Mouse (Mus musculus) intestine, embryonic 16.5 days (tissue): ENCODE results near the gene Ak3. TPM values are rescaled to one million over a fixed set of nuclear protein-coding genes. Genes with fewer than 3 reads are reported as not detected.

Experiments used
- ATAC-seq: fragments of 200-750 bp; cut with Nextera tagmentation; 2 replicates; pipeline ENCODE4 v1.8.0; 2017; ENCODE audit warnings: moderate TSS enrichment, moderate library complexity
- H3K27ac ChIP-seq: fragments of 300-500 bp; sonication (generic); 2 replicates; pipeline ENCODE4 v1.5.1; 2014; ENCODE audit warnings: mild to moderate bottlenecking, low read length
- H3K27me3 ChIP-seq: fragments of 300-500 bp; sonication (generic); replicated peaks from 2 replicates; pipeline ENCODE4 v1.6.1; 2014; ENCODE audit warnings: low read length, control low read depth, mixed read lengths; ENCODE audit not compliant: control insufficient read depth, insufficient read depth
- H3K36me3 ChIP-seq: fragments of 300-500 bp; sonication (generic); 2 replicates; pipeline ENCODE4 v1.6.1; 2014; ENCODE audit warnings: low read length, control low read depth; ENCODE audit not compliant: control insufficient read depth, insufficient read depth
- H3K4me1 ChIP-seq: fragments of 300-500 bp; sonication (generic); 2 replicates; pipeline ENCODE4 v1.6.1; 2014; ENCODE audit warnings: low read length, control low read depth, mixed read lengths; ENCODE audit not compliant: control insufficient read depth, insufficient read depth
- H3K4me2 ChIP-seq: fragments of 300-500 bp; sonication (generic); 2 replicates; pipeline ENCODE4 v1.6.1; 2014; ENCODE audit warnings: low read depth, low read length, control low read depth
- H3K4me3 ChIP-seq: fragments of 300-500 bp; sonication (generic); 2 replicates; pipeline ENCODE4 v1.5.1; 2014; ENCODE audit warnings: mild to moderate bottlenecking, low read length
- H3K9ac ChIP-seq: fragments of 300-500 bp; sonication (generic); 2 replicates; pipeline ENCODE4 v1.6.1; 2014; ENCODE audit warnings: low read depth, low read length
- H3K9me3 ChIP-seq: fragments of 300-500 bp; sonication (generic); 2 replicates; pipeline ENCODE4 v1.6.1; 2016; ENCODE audit warnings: low read length, control low read depth; ENCODE audit not compliant: control insufficient read depth
- WGBS: fragments of 180-500 bp; shearing (Covaris S2); extraction: QIAGEN DNeasy Blood & Tissue Kit; methylation state at CpG from one replicate; pipeline ENCODE4 v1.1.7; 2014; 5-methylcytosine and 5-hydroxymethylcytosine counted together
- polyA plus RNA-seq: library from polyadenylated mRNA; unstranded; fragments of >200 nt; fragmentation: Nextera tagmentation; extraction: Ambion mirVana; gene quantifications from 2 replicates; pipeline ENCODE4 v1.2.1, GENCODE M21; 2015

The Ak3 gene
- polyA plus RNA-seq, 1 experiment from 2014 or later, result 104 TPM

DNA sequence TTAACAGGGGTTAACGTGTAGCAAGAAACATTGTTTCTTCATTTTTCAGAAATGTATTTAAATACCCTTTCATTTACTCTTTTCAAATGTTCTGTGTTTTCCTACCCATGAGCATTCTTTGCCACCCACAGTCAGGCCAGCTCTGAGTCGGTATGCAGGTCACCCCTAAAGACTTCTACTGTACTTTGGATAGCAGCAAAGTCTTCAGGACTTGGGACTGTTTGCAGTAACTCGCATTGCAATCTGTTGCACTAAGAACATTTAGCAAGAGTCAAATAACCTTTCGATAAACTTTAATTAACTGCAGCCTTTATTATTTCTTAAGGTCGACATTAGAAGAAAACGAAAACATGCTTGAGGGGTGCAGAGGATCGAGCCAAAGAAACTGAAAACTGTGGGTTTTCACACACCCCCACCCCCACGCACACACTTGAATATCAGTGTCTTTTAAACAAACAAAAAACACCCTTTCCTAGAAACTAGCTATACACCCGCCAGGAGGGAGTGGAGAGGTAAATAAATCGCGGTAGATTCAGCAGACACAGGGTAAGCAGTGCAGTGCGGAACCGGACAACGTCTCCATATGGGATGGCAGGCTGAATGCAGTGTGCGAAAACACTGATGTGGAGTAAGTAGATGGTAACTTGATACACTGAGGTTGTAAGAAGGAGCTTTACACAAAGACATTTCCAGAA lies 1.7 kb downstream of the Ak3 start:
- Histone ChIP-seq H3K36me3 (no peaks in the 10 kb centered on the region), H3K4me2 (peak overlapping the region; percentile 61), H3K27me3 (no peaks in the 10 kb centered on the region), H3K9ac (peak overlapping the region; percentile 53), H3K9me3 (no peaks in the 10 kb centered on the region), H3K4me1 (peaks cover 16% of the 10 kb centered on the region), H3K4me3 (peak overlapping the region; percentile 95), H3K27ac (peak overlapping the region; percentile 46)
- WGBS, result 32% methylated on average over 15 of the region's 15 CpGs
- ATAC-seq, result no peak

GRCm38 (mm10) chr19:29045369-29045768 lies 2.4 kb downstream of the Ak3 start:
- no peaks in the 10 kb centered on the region for H3K9me3 ChIP-seq
- H3K4me2 ChIP-seq, result 0 out of 2 replicates have a peak overlapping the region, but pooled peaks have one; percentile 61
- H3K9ac ChIP-seq, result peak overlapping the region; percentile 53; the same call in 1 of the 2 replicates
- no peaks in the 10 kb centered on the region for H3K27me3 ChIP-seq
- H3K27ac ChIP-seq, result no peak overlapping the region
- 46% methylated on average over 4 of the region's 4 CpGs for WGBS
- ATAC-seq, result no peak
- H3K36me3 ChIP-seq, result no peaks in the 10 kb centered on the region
- peaks cover 16% of the 10 kb centered on the region for H3K4me1 ChIP-seq
- H3K4me3 ChIP-seq, result no peak overlapping the region

DNA sequence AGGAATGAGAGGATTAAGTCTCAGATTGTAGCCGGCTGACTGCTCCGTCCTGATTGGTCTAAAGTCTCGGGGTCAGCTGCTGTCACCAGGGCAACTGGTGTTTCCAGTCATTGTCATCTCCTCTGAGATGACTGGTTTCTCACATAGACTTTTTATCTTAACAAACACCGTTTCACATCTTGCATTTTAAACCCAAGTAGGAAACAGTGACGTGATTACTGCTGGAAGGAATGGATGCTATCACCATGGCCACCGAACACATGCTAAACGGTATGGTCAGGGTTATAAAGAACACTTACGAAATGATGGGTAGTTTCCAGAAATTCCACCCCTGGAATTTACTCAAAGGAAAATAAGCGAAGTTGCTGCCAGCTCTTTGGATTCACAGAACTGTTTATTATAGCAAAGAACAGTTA lies 3.4 kb downstream of the Ak3 start:
- peaks cover 16% of the 10 kb centered on the region for H3K4me1 ChIP-seq
- H3K9ac ChIP-seq, result no peak overlapping the region
- H3K9me3 ChIP-seq, result no peaks in the 10 kb centered on the region
- H3K4me3 ChIP-seq, result no peak overlapping the region
- H3K36me3 ChIP-seq, result no peaks in the 10 kb centered on the region
- H3K27ac ChIP-seq, result no peak overlapping the region
- H3K27me3 ChIP-seq, result no peaks in the 10 kb centered on the region
- no peak for ATAC-seq
- H3K4me2 ChIP-seq, result no peak overlapping the region
- 52% methylated on average over 9 of the region's 9 CpGs for WGBS

GRCm38 (mm10) chr19:29042647-29043046 lies 5.1 kb downstream of the Ak3 start:
- WGBS, result 78% methylated on average over 9 of the region's 9 CpGs

GRCm38 (mm10) chr19:29042143-29042542 lies 5.6 kb downstream of the Ak3 start:
- Histone ChIP-seq H3K4me3 (no peak overlapping the region), H3K27ac (no peak overlapping the region), H3K9ac (no peak overlapping the region), H3K9me3 (no peaks in the 10 kb centered on the region), H3K36me3 (no peaks in the 10 kb centered on the region), H3K4me1 (peaks cover 16% of the 10 kb centered on the region), H3K4me2 (no peak overlapping the region), H3K27me3 (no peaks in the 10 kb centered on the region)
- ATAC-seq, result peak; percentile 21; the same call in 1 of the 2 replicates
- 78% methylated on average over 6 of the region's 6 CpGs for WGBS

More at GRCm38 (mm10) chr19:29042647-29043046, 5.1 kb downstream of the Ak3 start:
- Histone ChIP-seq H3K4me2 (no peak overlapping the region), H3K36me3 (no peaks in the 10 kb centered on the region), H3K4me3 (no peak overlapping the region), H3K4me1 (peaks cover 16% of the 10 kb centered on the region), H3K9me3 (no peaks in the 10 kb centered on the region), H3K9ac (no peak overlapping the region), H3K27ac (no peak overlapping the region), H3K27me3 (no peaks in the 10 kb centered on the region)
- no peak for ATAC-seq

DNA sequence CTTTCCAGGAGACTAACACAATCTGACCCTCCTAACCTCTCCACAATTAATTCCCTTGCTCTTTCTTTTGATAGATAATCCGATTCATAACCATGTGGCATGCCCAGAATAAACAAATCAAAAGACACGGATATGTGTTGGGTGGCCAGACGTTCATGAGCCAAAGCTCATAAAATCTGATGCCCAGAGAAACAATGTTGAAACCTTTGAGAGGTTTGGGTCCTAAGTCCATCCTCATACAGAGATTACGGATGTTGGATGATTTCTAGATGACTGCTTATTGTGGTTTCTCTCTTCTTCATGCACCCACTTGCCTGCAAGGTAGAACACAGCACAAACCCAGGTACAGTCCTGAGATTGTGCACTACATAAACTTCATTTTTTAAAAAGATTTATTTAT lies 7.6 kb downstream of the Ak3 start:
- WGBS, result 69% methylated on average over 4 of the region's 4 CpGs
- peak; percentile 18 for ATAC-seq

DNA sequence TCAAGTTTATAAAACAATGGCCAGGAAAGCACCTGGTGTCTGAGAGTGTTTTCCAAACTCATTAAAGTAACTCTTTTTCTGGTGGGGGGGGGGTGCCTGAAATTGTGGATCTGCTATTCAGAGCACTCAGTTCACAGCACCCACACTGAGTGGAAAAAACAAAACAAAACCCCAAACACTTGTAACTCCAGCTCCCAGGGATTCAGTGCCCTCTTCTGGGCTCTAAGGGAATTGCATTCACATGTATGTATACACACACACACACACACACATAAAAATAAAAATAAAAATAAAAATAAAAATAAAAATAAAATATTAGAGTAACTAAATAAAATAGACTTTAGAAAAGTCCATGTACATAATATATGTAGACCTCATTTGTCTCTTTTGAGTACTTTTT lies 8.4 kb downstream of the Ak3 start:
- ATAC-seq, result no peak
- Histone ChIP-seq H3K9me3 (no peaks in the 10 kb centered on the region), H3K4me3 (no peak overlapping the region), H3K9ac (no peak overlapping the region), H3K27ac (no peak overlapping the region), H3K36me3 (no peaks in the 10 kb centered on the region), H3K4me2 (no peak overlapping the region), H3K4me1 (peaks cover 3% of the 10 kb centered on the region; the same call in 1 of the 2 replicates), H3K27me3 (no peaks in the 10 kb centered on the region)

More for the DNA sequence above, 7.6 kb downstream of the Ak3 start:
- Histone ChIP-seq H3K36me3 (no peaks in the 10 kb centered on the region), H3K9ac (no peak overlapping the region), H3K9me3 (no peaks in the 10 kb centered on the region), H3K27ac (no peak overlapping the region), H3K4me1 (peaks cover 4% of the 10 kb centered on the region; the same call in 1 of the 2 replicates), H3K27me3 (no peaks in the 10 kb centered on the region), H3K4me3 (no peak overlapping the region), H3K4me2 (no peak overlapping the region)

- ATAC-seq, result no peak
- WGBS, result 93% methylated on average over 10 of the region's 10 CpGs
- Histone ChIP-seq H3K9me3 (no peaks in the 10 kb centered on the region), H3K4me2 (no peak overlapping the region), H3K4me3 (no peak overlapping the region), H3K4me1 (peaks cover 3% of the 10 kb centered on the region; the same call in 1 of the 2 replicates), H3K27ac (no peak overlapping the region), H3K27me3 (no peaks in the 10 kb centered on the region), H3K36me3 (no peaks in the 10 kb centered on the region), H3K9ac (no peak overlapping the region)
Measured at GRCm38 (mm10) chr19:29037541-29037940, 10.2 kb downstream of the Ak3 start.

- 95% methylated on average over 5 of the region's 5 CpGs for WGBS
- H3K36me3 ChIP-seq, result no peaks in the 10 kb centered on the region
- ATAC-seq, result no peak
Measured at GRCm38 (mm10) chr19:29037026-29037425, 10.7 kb downstream of the Ak3 start.

DNA sequence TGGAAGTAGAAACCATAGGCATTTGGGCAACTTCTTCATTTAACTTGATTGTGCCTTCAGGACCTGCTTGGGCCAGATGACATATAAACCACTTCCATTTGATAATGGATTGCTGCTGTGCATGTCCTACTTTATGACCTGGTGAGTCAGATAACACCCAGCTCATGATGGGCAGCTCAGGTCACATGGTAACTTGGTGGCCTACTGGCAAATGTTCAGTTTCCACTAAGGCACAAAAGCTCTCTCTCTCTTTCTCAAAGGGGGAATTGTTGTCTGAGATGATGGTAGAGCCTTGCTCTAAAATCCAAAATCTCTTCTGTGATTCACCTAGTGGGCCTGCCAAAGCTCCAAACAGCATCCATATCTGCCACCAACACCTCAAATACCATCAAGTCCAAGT lies 15.1 kb downstream of the Ak3 start:
- no peaks in the 10 kb centered on the region for H3K4me1 ChIP-seq
- H3K4me2 ChIP-seq, result no peak overlapping the region
- H3K4me3 ChIP-seq, result no peak overlapping the region
- H3K27me3 ChIP-seq, result no peaks in the 10 kb centered on the region
- no peaks in the 10 kb centered on the region for H3K36me3 ChIP-seq
- no peak for ATAC-seq
- H3K9me3 ChIP-seq, result no peaks in the 10 kb centered on the region
- no peak overlapping the region for H3K9ac ChIP-seq
- H3K27ac ChIP-seq, result no peak overlapping the region

More at GRCm38 (mm10) chr19:29037026-29037425, 10.7 kb downstream of the Ak3 start:
- H3K4me2 ChIP-seq, result no peak overlapping the region
- no peak overlapping the region for H3K4me3 ChIP-seq
- H3K27me3 ChIP-seq, result no peaks in the 10 kb centered on the region
- H3K9me3 ChIP-seq, result no peaks in the 10 kb centered on the region
- no peak overlapping the region for H3K9ac ChIP-seq
- H3K4me1 ChIP-seq, result peaks cover 3% of the 10 kb centered on the region; the same call in 1 of the 2 replicates
- H3K27ac ChIP-seq, result no peak overlapping the region
